Mouse (Mus musculus) ES-CJ7 (cell line): ENCODE results near the gene Disp1.

Experiments
- DNase-seq: peaks from one replicate; pipeline ENCODE4 v3.0.0; 2011; ENCODE audit warnings: low read depth, low spot score

Disp1 gene

DNA sequence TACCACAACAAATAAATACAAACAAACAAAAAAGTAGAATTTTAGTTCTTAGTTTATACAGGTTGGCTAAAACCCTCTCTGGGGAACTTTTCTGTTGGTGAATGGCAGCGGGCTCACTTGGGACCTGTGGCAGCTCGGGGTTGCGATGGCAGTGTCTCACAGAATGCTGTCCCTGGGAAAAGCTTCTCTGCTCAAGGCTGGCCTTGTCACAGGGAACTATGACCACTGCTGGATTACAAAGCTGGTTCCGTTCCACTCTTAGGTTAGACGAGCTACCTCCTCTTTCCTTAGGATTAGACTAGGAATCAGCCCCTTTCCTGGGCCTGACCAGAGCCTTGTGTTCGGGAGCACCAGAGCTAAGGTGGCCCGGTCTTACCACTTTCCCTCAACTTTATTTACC lies 130.1 kb downstream of the Disp1 start:
- no peak for DNase-seq

DNA sequence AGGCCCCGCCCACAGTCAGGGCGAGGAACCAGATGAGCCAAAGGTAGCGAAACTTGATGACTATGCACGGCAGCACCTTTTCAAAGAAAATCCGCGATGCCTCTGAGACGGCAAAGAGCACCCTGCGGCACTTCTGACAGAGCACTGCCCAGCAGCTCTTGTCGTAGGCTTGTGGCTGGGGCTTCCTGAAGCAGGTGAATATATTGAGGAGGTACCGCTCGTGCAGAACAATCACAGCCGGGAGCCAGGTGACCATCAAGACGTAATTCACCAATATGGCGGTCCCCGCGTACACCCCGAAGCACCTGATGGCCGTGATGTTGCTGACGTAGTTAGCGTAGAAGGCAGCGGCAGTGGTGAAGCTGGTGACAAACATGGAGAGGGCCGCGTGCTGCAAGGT lies 132.7 kb downstream of the Disp1 start:
- peak; percentile 25 for DNase-seq

DNA sequence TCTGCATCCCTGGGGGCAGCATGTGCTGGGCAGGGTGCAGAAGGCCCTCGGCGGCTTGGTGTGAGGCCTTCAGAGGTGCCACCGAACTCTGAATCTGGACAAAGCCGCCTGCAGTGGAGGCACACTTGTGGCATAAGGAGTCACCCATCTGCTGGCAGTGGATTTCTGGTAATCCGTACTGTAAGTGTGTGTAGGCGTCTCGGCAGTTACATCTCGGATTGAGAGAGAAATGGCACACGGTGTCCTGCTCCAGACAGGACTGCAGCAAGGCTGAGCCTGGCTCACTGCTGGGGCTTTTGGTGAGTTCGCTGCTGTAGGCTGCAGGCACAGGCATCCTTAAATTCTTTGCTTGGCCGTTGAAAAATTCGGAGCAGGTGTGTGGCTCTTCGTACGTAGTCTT lies 134.5 kb downstream of the Disp1 start:
- DNase-seq: no peak

DNA sequence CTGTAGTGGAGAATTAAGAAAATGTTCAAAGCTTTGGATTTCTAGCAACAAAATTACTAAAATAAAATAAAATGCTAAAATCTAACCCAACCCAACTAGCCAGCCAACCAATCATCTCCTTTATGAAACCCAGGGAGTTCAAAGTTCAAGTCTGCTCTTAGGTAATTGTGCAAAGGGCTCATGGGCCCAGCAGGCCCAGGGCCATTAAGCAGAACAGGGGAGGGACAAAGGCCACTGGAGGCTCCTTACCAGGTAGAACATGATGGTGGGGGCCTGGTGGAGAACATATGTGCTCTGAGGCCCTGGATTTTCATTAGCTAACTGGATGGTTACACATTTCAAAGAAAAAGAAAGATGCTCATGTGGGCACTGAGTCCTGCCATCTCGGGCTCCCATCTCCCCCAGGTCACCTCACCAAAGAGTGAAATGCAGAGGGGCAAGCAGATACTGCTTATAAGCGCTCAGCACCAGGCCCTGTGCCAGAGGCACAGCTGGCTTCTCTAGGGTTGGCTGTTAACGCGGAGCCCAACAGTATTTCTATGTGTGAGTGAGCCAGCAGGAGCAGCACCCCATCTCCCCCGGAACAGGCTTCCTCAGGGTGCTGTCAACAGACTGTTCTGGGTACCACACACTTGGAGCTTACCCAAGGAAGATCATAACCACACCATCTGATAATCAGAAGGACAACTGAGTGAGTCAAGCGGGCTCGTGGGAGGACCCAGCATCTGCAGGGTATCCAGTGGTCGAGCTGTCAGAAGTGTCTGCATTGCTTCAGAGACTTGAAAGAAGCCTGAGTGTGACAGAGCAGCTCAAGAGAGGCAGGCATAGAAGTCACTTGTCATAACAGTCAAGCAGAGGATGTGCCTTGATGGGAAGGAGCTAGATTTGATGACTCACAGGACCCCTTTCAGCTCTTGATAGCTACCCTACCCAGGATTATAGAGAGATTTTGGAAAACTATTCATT lies 137.0 kb downstream of the Disp1 start:
- DNase-seq: no peak

DNA sequence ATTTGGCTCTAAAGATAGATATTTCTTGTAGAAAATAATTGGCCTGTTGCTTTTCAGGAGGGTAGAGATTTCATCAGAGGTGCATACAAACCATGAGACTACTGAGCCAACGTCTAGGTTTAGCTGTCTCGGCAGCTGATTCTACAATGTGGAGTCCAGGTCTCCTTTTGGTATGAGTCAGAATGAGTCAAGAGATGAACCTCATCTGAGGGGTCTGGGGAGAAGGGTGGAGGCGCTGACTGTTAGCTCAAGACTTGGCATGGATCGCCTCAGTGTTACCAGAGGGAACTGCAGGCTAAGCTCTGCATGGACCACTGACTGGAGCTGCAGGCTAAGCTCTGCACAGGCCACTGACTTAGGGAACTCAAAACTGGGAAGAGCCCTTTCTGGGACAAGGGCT lies 138.9 kb downstream of the Disp1 start:
- no peak for DNase-seq

DNA sequence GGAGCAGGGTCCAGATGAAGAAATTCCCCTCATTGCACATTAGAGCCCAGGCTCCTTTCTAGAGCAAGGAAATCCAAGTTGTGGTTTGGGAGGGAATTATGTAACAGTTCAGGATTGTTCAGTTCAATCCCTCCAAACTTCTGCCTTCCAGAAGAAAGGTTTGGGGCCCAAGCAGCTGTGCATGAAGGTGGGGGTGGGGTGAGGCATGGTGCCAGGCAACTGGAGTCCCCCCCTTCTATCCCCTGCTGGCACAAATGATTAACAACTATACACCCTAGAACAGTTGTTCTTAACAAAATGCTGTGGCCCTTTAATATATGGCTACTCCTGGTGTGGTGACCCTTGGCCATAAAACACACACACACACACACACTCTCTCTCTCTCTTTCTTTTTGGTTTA lies 140.2 kb downstream of the Disp1 start:
- DNase-seq: no peak

DNA sequence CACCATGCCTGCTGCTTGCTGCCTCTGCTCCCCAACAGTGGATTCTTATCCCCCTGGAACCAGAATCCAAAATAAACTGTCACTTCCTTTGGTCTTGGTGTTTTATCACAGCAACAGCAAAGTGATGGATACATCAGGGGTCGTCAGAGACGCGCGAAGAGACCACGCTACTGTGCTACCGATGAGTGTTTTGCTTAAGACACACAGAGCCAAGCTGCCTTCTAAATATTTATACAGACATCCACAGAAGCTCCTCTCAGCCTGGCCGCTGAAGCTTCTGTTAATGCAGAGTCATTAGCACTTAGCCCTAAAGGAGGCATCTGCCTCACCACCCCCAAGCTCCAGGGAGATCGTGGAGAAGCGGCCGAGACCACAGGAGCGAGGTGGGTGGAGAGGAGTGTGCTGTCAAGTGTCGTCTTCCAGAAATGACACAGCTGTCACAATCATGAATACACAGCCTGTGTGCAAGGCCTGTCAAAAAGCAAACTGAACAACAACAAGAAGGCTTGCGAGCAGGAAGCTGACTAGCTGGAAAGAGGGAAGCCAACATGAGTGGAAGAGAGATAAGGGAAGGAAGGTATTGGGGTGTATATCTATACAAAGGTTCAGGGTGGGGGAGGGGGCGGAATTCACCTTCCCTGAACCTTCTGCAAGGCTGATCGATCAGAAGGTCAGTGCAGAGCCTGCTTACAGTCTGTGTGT lies 146.1 kb downstream of the Disp1 start:
- DNase-seq: no peak

DNA sequence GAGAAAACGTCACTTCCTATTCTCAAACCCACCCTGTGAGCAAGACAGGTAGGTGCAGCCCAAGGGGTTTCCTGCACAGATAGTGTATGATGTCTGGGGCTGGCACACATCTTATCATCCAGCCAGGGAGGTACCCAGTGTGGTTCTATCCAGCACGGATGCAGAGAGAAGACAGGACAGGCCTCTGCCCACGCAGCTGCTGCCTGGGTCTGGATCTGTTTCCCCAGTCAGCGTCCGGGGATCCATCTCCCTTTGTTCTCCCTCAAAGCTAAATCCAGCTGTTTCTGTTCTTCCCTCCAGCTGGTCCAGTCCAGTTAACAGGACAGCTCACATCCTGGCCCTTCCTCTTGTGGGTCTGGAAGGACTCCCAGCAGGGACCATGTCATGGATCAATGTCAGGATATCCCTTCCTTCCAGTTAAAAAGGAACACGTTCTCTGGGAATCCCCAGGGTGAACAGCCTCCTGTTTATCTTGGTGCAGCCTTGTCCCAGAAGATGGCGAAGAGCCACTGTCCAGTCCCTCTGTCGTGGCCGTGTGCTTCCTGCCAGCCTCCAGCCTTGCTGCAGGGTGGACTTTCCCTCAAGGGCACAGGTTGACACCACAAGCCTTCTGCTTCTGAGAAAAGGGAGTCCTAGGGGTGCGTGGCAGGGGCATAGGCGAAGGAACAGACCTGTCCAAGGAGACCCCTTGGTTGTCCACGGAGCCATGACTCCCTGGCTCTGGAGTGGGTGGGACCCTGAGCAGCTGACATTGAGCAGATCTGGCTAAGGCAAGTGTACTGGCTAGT lies 148.9 kb downstream of the Disp1 start:
- DNase-seq: no peak

DNA sequence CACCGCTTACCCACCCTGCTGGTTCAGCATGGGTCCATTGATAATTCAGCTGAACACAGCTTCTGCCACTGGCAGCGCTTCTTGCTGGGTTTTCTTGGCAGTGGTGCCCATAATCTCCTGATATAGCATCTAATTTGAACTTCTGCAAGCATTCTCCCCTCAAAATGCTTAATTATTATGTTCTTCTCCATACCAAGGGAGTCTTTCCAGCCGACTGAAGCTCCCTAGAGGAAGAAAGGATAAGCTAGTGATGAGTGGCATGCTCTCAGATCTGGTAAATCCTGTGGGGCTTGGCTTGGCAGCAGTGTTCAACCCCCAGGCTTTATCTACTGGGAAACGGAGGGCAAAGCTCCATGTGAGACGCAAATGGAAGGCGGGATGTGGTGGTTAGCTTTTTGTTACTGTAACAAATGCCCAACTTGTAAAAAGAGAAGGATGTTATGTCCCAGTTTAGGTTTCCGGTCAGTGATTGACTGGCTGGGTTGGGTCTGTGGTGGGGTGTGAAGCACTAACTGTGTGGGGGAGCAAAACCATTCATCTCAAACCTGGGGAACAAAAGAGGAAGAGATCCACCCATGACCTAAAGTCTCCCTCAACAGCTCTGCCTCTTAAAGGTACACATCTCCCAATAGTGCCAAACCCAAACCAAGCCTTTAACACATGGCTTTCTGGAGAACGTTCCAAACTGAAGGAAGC lies 151.2 kb downstream of the Disp1 start:
- DNase-seq: no peak

DNA sequence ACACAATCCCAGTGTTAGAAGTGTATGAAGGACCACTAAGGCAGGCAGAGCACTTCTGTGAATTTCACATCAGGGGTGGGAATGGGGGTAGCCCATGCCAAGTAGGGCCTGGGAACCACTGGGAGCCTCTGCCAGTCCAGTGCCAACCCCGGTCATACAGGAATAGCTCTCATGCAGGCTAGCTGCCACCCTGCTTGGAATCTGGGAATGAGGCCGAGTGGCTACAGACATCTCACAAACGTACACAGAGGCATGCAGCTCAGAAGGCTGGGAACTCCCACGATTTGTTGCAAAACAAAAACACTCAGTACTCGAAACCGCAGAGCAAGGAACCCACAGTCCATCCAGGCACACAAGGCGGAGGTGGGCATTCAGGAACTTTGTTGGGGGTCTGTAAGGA lies 153.5 kb downstream of the Disp1 start:
- no peak for DNase-seq

DNA sequence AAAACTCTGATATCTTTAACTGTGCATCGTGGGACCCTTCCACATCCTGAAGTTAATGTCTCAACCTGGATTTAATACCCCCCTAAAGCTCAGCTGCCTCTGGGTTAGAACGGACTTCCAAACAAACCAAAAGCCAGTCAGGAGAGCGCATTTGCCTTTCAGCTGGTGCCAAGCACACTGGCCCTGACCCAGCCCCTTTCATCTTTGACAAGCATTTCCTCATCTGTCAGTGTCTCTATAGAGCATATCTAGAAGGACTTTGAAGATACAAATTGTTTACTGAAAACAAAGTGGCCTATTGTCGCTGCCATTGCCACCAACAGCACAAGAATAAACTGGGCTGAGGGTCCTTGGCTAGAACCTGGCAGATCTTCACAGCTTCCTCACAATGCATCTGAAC lies 154.3 kb downstream of the Disp1 start:
- DNase-seq: no peak

DNA sequence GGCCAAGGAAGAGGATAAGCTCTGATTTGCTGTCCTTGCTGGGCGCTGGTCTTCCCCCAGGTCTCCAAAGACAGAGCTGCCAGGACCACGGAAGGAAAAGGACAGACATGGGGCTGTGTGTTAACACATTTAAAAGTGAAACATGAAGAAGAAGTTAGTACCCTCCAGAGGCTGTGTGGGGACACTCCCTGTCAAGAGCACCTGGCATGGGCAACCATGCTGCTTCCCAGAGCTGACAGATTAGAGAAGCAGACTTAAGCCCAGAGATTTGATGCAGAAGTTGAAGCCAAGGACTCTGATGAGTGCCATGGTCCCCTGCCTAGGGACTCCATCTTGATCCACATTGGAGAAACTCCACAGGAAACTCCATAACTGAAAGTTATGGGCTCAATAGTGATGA lies 160.7 kb downstream of the Disp1 start:
- DNase-seq: no peak

DNA sequence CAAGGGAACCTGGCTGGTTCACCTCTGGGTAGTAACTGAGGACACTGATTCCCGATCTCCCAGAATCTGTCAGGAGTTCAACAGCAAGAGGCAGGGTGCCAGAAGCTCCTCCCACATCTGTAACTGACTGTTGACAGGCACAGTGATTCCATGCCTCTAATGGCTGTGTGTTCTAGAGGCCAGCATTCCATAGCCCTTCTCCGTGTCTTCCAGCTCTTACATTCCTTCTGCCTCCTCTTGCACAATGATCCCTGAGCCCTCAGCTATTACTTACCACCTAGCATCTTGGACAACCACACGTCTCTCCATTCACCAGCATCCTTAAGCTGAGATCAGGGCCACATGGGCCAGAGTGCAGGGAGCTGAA lies 165.1 kb downstream of the Disp1 start:
- DNase-seq: no peak

DNA sequence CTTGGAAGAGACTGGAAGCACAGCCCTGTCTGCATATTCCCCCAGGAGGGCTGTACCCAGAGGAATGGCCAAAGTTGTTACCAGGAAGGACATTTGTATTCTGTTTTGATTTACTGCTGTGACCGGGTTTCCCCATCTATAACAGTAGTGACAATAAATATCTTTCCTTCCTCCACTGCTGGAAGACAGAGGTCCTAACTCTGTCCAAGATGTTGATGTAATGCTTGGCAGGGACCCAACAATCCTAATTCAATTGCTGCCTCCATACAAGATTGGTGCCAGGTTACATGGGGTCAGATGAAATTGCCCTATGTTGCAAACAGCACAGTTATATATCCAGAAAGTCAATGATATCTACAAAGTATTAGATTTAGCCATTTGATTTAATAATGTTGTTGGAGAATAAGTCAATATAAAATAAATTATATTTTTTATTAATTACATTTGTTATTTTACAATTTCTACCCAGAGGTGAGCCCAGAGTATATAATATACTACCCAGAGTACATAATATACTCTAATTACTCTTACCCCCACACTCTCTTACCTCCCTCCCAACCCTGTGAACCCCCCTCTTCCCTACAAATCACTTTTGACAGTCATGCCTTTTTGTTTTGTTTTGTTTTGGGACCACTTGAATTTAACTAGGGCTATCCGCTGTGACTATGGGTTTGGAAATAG lies 165.6 kb downstream of the Disp1 start:
- no peak for DNase-seq

DNA sequence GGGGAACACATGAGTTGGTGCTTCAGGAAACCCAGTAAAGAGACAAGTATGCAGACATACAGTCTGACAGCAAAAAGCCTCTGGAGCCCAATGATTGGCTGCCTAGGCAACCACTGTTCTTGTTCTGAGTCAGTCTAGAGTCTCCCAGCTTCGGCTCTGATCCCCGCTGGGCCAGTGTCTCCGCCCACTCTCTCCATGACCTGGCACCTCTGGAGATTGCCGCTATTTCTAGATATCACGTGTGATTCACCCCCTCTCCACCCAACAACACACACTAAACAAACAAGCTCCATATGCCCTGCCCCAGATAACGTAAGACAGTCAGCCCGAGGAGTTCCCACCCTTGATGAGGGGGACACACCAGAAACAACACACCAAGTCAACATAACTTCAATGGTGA lies 168.7 kb downstream of the Disp1 start:
- no peak for DNase-seq

DNA sequence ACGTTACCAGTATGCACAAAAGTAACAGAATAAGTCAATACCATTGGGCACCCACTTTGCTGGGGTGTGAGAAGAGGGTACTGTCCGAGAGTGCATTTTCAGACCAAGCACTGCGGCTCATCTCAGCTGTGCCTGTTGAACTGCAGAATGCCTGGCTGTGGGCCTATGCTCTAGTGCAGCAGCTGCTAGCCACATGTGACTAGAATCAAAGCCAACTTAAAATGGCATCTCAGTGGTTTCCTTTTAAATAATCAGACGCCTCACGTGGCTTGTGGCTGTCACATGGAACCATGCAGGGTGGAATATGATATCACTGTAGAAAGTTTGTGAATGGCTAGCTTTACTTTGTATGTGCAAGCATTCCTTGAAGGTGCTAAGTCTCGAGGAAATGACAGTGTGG lies 172.0 kb downstream of the Disp1 start:
- DNase-seq: no peak

DNA sequence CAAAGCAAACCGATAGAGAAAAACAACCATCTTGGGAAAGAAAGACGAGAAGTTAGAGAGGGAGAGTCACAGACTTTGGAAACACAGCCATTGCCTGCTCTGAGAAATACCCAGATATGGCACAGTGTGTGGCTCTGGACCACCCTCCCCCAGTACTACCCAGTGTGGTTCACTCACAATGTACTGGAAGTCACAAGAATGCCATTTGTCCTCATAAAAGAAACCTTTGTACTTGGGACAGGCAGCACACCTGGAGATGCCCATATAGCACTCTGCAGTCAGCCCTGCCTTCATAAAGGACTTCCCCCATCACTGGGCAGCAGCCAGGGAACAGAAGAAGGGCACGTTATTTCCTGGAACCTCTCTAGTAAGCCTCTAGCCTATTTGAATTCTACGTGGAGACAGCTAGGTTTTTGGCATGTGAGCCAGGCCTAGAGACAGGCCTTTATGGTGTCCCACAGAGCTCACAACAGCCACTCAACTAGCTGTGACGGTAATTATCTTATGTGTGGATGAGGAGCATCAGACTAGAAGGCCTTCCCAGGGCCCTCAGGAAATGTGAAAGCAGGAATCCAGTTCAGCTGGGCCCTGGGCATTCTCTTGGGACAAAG lies 173.3 kb downstream of the Disp1 start:
- DNase-seq: no peak

DNA sequence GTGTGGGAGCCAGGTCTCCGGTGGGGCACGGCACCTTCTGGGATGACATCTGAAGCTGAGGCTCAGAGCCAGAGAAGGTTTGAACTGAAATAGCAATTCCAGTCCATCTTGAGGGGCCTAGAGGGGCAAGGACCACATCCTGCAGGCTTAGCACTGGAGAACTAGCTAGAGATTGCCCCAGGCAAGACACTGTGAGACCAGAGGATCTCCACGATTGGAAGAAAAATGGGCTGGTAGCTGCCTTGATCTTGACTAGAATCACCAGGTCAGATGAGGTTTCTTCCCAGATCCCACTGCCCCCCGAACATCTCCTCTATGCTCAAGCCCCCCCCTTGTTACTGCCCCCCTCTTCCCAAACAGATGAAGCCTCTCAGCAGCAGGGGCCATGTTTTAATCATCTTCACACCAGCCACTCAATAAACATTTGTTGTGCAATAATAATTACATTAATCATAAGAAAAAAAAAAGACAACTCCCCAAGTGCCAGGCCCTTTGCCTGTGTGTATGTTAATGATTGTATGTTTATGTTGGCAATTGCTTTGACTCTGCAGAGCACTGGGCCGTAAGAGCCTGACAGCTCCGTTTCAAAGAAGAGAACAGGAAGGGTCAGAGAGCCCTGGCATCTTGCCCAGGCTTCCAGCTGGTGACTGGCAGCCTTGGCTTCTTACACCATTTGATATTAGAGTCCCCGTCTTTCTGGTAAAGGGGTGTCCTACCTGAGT lies 174.0 kb downstream of the Disp1 start:
- DNase-seq: no peak

DNA sequence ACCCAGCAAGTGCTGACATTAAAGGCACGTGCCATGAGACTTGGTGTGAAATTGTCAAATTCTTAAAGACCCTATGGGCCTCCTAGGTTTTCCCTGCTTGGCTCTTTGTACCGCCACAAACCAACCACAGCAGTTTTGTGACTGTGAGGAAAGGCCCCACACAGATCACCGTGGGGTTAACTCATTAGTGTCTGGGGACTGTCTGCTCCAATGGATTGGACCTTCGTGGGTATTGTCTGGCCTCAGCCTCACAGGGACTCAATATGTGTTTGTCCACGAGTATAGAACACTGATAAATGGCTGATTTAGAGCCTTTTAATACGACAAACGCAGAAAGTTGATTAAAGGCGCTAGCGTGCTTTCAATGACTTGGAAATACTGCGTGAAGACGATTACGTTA lies 175.2 kb downstream of the Disp1 start:
- DNase-seq: no peak
